Mouse (Mus musculus): ENCODE measurements at regions not wholly inside any gene's neighbourhood (a gene's known extent, or its start where the extent isn't known, plus 50 kb on each side); places are given as distances from the start of the nearest gene placed in this dataset.

DNA sequence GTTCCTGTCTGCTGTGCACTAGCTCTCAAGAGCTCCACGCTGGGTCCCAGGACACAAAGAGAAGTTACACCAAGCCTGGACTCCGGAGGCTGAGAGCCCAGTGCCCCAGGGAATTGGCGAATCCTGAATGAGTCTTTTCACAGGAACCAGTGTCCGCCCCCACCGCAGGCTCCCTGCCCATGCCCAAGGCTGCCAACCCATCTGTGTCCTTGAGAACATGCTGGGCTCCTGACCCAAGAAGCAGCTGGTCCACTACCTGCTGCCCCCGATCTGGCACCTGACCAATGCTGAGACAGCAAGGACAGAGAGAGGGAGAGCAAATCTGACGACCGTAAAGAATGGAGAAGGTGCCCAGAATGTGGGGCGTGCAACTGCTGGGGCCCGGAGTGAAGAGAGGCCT lies 85.2 kb upstream of the Cplx2 start:
- DNase-seq (ENCODE audit: extremely low spot score, low spot score), result no peak

DNA sequence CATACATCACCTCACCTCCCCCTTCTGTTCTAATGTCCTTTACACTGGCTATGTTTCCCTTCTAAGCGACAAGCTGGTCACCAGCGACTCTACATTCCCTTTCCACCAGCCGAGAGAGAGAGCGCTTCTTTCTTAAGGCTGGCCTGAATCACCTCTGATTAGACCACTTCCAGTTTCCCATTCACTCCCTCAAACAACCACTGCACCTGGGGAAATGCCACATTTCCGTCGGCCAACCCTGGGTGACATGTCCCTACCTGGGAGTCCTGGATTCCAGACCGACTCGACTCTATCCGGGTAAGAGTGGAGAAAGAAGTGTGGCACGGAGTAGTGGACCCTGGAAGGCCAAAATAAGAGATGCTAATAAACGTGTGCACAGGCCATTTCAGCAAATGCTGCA lies 84.5 kb upstream of the Cplx2 start:
- DNase-seq (ENCODE audit: extremely low spot score, low spot score), result no peak

DNA sequence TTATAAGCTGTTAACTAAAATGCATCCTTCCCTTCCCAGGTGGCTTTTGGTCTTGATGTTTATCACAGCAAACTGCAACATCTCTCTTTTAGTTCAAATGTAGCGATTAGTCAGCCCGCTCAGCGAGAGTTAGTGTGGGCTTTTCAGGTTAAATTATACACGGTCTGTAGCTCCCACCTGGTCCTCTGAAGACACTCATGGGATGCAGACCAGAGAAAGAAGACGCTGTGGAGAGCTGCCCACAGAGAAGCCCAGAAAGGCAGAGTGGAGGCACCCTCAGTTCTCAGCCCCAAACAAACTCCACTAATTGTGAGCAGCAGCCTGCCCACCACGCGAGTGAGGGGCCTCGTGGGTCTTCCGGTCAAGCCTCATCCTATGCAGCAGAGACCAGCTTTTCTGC lies 81.1 kb upstream of the Cplx2 start:
- no peak for DNase-seq (ENCODE audit: extremely low spot score, low spot score)

DNA sequence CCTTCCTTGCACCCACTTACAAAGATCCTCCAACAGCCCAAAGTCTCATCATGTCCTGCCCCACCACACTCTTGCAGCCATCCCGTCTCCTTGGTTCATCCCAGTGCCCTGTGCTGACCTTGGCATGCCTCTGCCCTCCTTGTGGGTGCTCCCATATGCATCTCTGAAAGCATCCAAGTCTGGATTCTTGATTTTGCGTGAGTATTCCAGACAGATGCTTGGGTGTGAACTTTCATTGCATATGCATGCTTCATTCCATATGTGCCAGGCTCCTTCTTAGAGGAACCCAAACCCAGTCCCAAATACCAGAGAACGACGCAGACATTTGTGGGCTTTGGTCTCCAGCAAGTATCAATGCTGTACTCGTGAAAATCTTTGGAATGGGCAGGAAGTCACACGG lies 78.8 kb upstream of the Cplx2 start:
- no peak for DNase-seq (ENCODE audit: extremely low spot score, low spot score)

DNA sequence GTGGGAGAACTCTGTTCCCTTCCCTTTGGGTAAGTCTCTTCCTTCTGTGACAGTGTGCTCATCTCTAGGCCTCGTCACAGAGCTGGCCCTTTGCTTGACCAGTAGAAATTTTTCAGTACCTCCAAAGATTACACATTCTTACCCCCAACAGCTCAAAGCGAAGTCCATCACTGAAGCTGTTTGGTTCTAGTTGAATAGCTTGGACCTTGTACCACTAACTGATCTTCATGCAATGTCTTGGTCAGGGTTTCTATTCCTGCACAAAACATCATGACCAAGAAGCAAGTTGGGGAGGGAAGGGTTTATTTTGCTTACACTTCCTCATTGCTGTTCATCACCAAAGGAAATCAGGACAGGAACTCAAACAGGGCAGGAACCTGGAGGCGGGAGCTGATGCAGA lies 78.1 kb upstream of the Cplx2 start:
- DNase-seq (ENCODE audit: extremely low spot score, low spot score), result no peak

DNA sequence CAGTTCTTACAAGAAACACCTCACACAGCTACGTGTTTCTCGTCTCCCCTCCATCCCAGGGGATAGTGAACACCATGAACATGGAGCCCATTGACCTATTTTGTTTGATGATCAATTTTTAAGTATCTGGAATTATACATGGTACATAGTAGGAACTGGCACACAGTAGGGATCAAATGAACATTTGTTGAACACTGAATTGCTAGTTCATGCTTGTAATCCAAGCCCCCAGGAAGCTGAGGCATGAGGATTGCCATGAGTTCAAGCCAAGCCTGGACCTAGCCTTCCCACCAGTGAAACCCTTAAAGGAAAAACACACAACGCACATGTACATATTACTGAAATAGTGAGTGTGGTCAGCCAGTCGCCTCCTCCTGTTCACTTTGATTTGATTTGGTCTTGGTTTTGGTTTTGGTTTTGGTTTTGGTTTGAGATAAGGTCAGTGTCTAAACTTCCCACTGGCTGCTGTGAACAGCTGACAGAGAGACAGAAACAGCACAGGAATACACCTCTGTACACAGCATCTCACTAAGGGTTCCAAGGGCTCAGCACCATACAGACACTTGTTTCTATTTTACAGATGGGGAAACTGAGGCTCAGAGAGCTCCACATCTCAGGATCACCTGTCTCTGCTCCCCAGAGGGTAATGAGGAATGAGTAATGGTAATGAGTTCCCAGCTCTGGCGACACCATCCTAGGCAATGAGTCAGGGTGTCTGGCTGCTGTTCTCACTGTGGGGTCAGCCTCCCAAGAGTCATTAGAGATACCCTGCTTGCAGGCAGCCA lies 75.5 kb upstream of the Cplx2 start:
- no peak for DNase-seq (ENCODE audit: extremely low spot score, low spot score)

DNA sequence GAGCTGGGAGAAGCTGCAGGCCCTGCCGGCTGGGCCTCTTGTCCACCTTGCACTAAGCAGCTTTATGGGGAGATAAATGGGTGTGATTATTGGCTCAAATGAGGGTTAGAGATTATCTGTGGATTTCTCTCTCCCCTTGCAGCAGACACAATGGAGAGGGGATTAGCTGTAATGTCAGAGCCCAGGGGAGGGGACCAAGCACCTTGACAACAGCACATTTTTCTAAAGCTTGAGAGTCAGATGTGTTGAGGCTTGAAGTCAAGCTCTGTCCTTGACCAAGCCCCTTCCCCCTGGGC lies 74.9 kb upstream of the Cplx2 start:
- DNase-seq (ENCODE audit: extremely low spot score, low spot score), result no peak

DNA sequence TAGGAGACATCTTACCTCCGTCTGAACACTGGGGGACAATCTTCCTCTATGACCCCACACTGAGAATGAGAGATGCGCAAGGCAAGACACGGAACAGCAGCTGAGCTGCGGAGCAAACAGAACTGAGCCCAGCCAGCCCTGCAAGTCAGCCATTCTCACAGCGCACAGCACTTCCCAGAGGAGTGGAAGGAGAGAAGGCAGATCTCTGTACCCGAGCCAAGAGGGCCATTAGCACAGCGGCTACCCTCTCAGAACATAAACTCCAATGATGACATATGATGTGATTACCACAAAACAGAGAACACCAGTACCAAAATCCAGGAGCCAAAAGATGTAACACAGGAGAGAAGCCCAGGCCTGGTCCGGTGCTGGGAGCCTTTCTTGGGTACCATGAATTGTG lies 72.3 kb upstream of the Cplx2 start:
- DNase-seq (ENCODE audit: extremely low spot score, low spot score), result no peak

DNA sequence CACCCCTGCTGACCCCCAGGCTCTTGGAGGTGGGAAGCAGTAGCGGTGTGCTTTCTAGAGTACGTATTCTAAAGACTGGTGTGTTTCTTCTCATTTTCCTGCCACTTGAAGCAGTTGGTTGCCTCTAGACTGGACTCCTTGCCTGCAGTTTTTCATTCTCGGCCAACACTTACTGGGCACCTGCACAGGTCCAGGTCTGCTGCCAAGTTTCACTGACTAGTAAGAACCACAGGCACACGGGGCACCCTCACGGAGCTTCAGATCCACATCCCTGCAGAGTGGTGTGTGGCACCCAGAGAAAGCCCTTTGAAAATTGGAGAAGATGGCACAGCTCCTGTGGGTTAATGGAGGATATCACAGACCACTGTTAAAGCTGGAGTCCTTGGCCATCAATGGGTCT lies 71.9 kb upstream of the Cplx2 start:
- DNase-seq (ENCODE audit: extremely low spot score, low spot score), result no peak

DNA sequence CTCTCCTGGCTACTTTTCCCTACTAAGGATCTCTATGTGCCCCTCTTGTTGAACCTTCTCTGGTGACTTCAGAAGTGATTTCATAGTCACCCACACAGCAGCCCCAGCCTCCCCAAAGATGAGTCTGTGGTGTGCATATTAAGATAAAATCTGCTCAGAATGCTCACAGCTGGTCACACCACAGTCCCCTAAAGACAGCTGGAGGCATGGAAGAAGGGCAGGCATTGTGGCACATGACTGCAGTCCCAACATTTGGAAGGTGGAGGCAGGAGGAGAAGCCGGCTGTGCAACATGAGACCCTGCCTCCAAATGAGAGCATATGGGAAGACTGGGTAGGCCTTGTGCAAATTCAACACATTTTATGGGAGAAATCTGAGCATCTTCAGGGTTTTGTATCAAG lies 70.0 kb upstream of the Cplx2 start:
- DNase-seq (ENCODE audit: extremely low spot score, low spot score), result no peak

DNA sequence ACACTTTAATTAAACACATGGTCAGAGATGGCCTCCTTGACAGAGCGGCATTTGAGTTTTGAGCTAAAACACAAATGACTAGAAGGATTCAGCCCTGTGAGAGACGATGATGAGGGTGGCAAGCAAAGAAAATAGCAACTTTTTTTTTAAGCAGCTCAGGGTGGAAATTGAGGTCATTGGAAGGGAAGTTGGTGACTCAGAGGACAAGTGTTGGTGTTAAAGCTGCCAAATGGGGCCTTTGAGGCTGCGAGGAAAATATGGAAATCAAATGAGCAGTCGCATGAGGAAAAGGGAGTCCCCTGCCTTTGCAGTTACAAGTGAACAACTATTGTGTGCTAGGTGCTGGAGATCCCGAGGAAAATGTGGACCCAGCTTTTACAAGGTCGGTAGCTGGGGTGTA lies 69.5 kb upstream of the Cplx2 start:
- DNase-seq (ENCODE audit: extremely low spot score, low spot score), result no peak

DNA sequence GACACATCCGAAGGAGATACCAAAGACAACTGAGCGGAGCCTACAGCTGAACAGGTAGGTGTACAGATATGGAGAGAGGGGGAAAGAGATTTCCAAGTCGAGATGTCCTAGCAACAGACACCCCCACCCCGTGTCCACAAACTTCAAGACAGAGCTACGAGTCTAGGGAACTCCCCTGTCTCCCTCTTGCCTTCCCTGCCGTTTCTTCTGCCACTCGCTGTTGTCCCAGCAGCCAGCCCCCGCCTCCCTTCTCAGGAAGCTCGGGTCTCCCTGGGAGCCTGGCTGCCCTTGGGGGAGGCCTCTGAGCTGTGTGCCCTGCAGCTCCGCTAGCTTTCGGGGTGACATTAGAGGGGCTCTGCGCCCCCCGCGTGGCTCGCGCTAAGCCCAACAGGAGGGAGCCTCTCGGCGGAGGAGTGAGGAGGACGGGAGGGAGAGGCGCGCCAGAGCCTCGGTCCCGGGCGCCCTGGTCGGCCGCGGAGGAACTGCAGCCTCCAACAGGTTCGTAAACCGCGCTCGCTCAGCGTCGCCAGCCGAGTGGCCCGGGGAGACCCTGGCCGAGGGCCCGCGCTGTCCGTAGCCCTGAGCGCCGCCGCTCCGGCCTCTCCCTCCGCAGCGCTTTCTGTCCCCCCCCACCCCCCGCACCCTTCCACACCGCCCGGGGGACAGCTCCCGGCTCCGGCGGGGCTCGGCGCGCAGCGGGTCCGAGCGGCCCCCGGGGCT lies 68.6 kb upstream of the Cplx2 start:
- peak; percentile 75 for DNase-seq (ENCODE audit: extremely low spot score, low spot score)

DNA sequence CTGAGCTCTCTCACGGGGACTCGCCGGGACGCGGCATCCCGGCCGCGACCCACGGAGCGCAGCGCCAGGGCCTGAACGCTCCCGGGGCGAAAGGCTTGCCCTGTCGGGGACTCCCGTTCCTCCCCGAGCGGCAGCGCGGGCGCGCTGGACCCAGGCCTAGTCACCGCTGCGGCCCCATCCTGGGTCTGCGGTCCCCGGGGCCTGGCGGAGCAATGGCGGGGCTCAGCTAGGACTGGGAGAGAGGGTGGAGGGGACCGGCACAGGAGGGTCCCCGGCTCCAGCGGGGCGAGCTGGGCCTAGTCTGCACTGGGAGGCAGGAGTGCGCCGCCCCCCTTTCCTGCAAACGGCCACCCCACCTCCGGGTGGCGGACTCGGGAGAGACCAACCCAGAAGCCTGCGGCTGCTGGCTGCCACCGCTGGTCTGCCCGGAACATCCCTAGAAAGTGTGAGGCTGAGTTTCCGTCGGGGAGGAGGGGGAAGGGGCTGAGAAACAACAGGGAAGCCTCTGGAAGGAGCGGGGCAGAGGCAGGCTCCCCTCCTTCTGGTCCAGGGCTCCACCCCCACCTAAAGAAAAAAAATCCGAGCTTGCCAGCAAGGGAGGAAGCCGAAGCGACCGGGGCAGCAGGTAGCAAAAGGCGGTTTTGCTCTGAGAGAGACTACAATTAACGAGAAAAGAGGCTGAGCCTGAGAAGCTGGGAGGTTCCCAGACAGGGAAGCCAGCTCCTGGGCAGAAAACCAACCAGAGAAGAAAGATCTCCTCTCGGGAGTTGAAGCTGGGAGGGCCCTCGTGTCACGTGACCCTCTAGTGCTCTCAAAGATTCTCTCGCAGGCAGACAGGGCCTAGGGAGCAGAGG lies 67.9 kb upstream of the Cplx2 start:
- peak; percentile 83 for DNase-seq (ENCODE audit: extremely low spot score, low spot score)

DNA sequence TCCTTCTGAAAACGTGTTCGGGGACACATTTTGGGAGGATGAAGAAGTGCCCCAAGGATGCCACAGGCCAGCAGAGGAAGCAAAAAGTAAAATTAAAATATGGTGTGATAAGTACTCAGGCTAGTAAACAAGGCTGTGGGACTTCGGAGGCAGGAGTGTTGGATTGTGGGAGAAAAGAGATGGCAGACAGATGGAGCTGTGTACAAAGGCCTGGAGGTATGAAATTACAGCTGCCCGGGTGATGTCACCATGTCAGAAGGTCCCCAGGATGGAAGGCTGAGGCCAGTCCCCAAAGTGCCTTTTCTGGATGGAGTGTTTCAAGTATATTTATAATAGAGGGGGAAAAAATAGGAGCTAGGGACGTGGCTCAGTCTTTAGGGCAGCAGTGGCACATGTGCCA lies 66.9 kb upstream of the Cplx2 start:
- no peak for DNase-seq (ENCODE audit: extremely low spot score, low spot score)

DNA sequence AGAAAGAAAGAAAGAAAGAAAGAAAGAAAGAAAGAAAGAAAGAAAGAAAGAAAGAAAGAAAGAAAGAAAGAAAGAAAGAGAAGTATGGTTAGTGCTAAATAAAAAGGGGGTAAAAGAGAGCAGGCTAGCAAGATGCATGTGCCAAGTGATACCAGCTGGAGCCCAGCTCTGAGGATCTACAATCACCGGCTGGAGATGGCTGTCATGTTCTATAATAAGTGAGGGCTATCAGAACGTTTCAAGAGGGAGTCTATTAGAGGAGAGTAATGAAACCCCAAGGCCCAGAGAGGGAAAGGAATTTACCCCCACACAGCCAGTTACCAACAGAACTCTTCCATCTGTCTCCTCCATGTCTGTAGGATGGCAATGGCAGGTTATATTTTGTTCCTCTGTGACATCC lies 62.6 kb upstream of the Cplx2 start:
- no peak for DNase-seq (ENCODE audit: extremely low spot score, low spot score)

DNA sequence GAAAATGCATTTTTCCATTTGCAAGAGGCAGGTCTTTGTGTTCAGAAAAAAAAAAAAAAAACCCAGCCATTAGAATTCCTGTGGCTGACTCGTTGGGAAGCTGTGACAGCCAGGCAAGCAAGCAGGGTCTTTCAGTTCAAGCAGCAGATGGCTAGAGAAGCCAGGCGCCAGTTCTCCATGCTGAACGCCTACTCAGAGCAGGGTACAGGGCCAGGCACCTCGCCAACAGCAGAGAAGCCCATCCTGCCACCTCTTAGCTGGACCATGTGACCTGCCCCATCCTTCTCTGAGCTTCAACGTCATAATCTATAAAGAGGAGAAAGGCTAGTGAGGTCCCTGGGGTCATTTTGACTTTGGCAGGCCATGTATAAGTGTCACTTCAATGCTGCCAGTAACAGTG lies 61.8 kb upstream of the Cplx2 start:
- DNase-seq (ENCODE audit: extremely low spot score, low spot score), result no peak

DNA sequence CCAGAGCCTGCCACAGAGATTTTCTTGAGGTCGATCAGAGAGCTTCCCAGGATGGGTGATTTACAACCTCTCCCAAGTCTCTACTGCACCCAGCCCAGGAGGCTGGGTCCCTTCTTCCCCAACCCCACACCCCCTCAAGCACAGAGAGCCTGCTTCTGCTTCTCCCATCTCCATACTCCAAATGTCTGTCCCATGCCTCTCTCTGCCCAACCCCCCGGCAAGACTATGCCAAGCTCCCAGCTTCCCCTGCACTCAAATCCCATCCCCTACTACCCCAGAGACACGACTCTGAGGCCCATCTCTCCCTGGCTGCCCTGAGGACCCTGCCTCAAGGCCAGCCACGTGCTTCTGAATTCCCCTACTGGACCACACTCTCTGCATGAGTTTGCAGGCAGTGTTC lies 61.0 kb upstream of the Cplx2 start:
- DNase-seq (ENCODE audit: extremely low spot score, low spot score), result no peak

DNA sequence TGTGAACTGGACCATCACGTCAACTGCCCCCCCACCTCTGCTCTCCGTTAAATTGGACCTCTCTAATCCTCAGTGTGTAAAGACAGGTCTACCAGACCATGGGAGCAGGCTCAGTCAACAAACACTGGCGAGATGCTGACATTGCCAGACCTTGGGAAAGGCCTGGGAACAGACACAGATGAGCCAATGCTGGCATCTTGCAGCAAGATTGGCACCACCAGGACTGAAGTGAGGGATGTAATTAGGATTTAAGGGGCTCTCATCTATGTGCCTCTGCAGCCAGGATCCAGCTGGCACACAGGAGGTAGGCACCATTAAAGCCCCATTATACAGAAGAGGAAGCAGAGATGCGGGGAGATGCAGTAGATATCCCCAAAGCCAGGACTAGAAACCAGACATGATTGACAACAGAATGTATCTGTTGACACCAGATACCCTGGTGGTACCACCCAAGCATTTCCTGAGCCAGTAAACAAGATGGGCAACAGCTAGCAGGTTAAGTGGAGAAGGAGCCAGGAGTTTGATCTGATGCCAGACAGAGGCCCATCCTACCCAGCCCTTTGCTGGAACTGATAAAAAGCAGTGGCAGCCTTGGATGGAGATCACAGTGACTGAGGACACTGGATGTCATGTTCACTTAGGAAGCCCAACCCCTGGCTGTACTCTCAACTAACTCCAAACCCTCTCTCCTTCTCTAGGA lies 59.7 kb upstream of the Cplx2 start:
- DNase-seq (ENCODE audit: extremely low spot score, low spot score), result no peak

DNA sequence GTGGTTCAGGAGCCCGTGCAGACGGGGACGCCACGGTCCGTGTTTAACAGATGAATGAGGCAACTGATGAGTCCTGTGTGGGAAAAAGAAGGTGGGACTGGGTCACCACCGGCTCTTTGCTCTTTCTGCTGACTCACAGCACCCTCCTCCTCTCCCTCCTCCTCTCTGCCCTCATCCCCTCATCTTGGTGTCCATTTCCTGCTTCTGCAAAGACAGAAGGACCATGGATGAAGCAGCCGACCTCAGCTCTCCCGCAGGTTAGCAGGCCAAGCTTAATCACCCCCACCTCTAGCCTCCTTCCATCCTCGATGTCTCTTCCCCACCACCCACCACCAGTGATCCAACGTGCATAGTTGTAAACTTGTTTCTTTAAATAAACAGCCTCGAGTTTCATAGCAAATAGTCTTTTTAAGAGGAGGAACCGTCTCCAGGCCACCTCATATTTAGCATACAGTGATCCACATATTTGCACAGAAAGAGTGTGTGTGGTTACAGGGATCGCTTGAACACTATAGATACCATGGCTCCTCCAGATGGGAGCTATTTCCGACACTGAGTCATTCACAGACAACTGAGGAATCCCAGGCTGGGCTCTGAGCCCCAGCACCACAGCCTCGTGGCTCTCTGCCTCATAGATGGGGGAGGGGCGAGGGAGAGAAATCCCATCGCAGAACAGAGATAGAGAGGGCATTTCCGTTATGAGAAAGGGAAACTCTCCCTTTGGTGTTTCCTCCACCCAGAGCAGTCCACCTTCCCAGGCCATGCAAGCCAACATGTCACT lies 58.6 kb upstream of the Cplx2 start:
- no peak for DNase-seq (ENCODE audit: extremely low spot score, low spot score)

DNA sequence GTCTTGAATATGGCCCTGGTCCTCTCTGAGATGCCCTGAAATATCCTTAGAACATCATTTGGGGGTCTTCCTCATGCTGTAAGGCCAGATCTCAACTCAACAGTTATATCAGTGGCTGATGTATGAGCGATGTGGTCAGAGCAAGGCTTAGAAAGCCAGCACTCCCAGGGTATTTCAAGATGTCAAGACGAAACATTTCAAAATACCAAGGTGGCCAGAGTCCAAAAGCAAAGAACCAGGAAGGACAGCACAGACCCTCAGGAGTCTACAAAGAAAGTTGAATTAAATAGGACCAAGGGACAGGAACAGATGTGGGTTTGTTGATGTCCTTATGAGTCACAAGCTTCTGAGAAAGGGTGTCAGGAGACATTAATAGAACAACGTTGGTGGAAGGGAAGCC lies 55.8 kb upstream of the Cplx2 start:
- DNase-seq (ENCODE audit: extremely low spot score, low spot score), result no peak

DNA sequence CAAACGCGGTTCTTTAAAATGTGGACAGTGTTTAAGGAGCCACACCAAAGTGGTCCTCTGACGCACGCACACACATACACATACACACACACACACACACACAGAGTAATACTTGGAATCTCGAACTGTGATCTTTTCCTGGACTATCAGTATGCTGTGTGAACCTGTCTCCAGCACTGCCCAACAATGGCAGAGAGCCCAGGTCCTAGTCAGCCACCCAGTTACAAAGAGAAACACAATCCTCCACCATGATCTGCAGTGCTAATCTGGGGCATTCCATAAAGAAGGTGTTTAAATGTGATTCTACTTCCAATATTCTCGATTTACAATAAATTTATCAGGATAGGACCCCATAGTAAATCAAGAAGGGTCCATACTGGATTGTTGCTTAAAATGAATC lies 54.2 kb upstream of the Cplx2 start:
- DNase-seq (ENCODE audit: extremely low spot score, low spot score), result no peak

All from neural tube, embryonic 10.5 days (tissue).